Mouse (Mus musculus): ENCODE results near the gene Arid5b. TPM values are rescaled to one million over a fixed set of nuclear protein-coding genes. Genes with fewer than 3 reads are reported as not detected.

Gene Arid5b
- total and polyA plus RNA-seq, 2 experiments from 2014 or later: 11.4 to 14.5 TPM

- Histone ChIP-seq H3K36me3 (replicated peaks; ENCODE audit: control insufficient read depth, insufficient read depth, low read length) (peaks cover 8% of the 10 kb centered on the region; the same call in 1 of the 2 replicates), H3K4me1 (ENCODE audit: control insufficient read depth, insufficient read depth) (peaks cover 38% of the 10 kb centered on the region), H3K27ac (ENCODE audit: low read depth) (peak overlapping the region; percentile 68), H3K9me3 (replicated peaks; ENCODE audit: control insufficient read depth, low read length) (no peaks in the 10 kb centered on the region), H3K4me2 (ENCODE audit: low read depth, low read length) (no peak overlapping the region), H3K4me3 (ENCODE audit: low read depth, low read length) (no peak overlapping the region), H3K9ac (replicated peaks; ENCODE audit: low read depth, low read length) (no peak overlapping the region), H3K27me3 (ENCODE audit: control insufficient read depth, insufficient read depth, low read length) (no peaks in the 10 kb centered on the region)
- TF ChIP-seq CTCF (IDR thresholded peaks at IDR 0.05; ENCODE audit: low read depth): no peak
- no peak for TF ChIP-seq EP300 (IDR thresholded peaks at IDR 0.05; ENCODE audit: low read depth)
- no peak for ATAC-seq (ENCODE audit: insufficient read depth, low read depth)
- DNase-seq (ENCODE audit: low spot score): no peak
- 52% methylated on average over 9 of the region's 9 CpGs for WGBS
Measured at GRCm38 (mm10) chr10:68106351-68106950, 172.1 kb downstream of the Arid5b start.

GRCm38 (mm10) chr10:68104881-68105781 lies 173.4 kb downstream of the Arid5b start:
- Histone ChIP-seq H3K36me3 (replicated peaks; ENCODE audit: control insufficient read depth, insufficient read depth, low read length) (peaks cover 20% of the 10 kb centered on the region), H3K9me3 (replicated peaks; ENCODE audit: control insufficient read depth, low read length) (no peaks in the 10 kb centered on the region), H3K27ac (ENCODE audit: low read depth) (peak overlapping the region; percentile 68), H3K4me1 (ENCODE audit: control insufficient read depth, insufficient read depth) (peaks cover 38% of the 10 kb centered on the region), H3K4me3 (ENCODE audit: low read depth, low read length) (no peak overlapping the region), H3K4me2 (ENCODE audit: low read depth, low read length) (no peak overlapping the region), H3K9ac (replicated peaks; ENCODE audit: low read depth, low read length) (no peak overlapping the region), H3K27me3 (ENCODE audit: control insufficient read depth, insufficient read depth, low read length) (no peaks in the 10 kb centered on the region)
- peak; percentile 34; the same call in 1 of the 2 replicates for ATAC-seq (ENCODE audit: insufficient read depth, low read depth)
- TF ChIP-seq EP300 (IDR thresholded peaks at IDR 0.05; ENCODE audit: low read depth): peak; percentile 22; the same call in 1 of the 2 replicates
- no peak for TF ChIP-seq CTCF (IDR thresholded peaks at IDR 0.05; ENCODE audit: low read depth)
- WGBS: 49% methylated on average over 14 of the region's 14 CpGs
- no peak for DNase-seq (ENCODE audit: low spot score)

- H3K4me3 ChIP-seq (ENCODE audit: low read depth, low read length): no peak overlapping the region
- TF ChIP-seq EP300 (IDR thresholded peaks at IDR 0.05; ENCODE audit: low read depth) (no peak), CTCF (IDR thresholded peaks at IDR 0.05; ENCODE audit: low read depth) (no peak)
- peaks cover 24% of the 10 kb centered on the region for H3K36me3 ChIP-seq (replicated peaks; ENCODE audit: control insufficient read depth, insufficient read depth, low read length)
- no peak overlapping the region for H3K4me2 ChIP-seq (ENCODE audit: low read depth, low read length)
- H3K4me1 ChIP-seq (ENCODE audit: control insufficient read depth, insufficient read depth): peaks cover 38% of the 10 kb centered on the region
- ATAC-seq (ENCODE audit: insufficient read depth, low read depth) (peak; percentile 28; the same call in 1 of the 2 replicates), DNase-seq (ENCODE audit: low spot score) (no peak)
- WGBS: 0% methylated on average over 2 of the region's 2 CpGs
- peak overlapping the region; percentile 68 for H3K27ac ChIP-seq (ENCODE audit: low read depth)
- no peak overlapping the region for H3K9ac ChIP-seq (replicated peaks; ENCODE audit: low read depth, low read length)
- no peaks in the 10 kb centered on the region for H3K9me3 ChIP-seq (replicated peaks; ENCODE audit: control insufficient read depth, low read length)
- H3K27me3 ChIP-seq (ENCODE audit: control insufficient read depth, insufficient read depth, low read length): no peaks in the 10 kb centered on the region
Measured at GRCm38 (mm10) chr10:68104481-68104880, 174.1 kb downstream of the Arid5b start.

- ATAC-seq (ENCODE audit: insufficient read depth, low read depth) (no peak), DNase-seq (ENCODE audit: low spot score) (no peak)
- Histone ChIP-seq H3K9me3 (replicated peaks; ENCODE audit: control insufficient read depth, low read length) (no peaks in the 10 kb centered on the region), H3K36me3 (replicated peaks; ENCODE audit: control insufficient read depth, insufficient read depth, low read length) (peaks cover 21% of the 10 kb centered on the region), H3K27ac (ENCODE audit: low read depth) (peak overlapping the region; percentile 68), H3K4me2 (ENCODE audit: low read depth, low read length) (no peak overlapping the region), H3K4me3 (ENCODE audit: low read depth, low read length) (no peak overlapping the region), H3K4me1 (ENCODE audit: control insufficient read depth, insufficient read depth) (peaks cover 38% of the 10 kb centered on the region), H3K9ac (replicated peaks; ENCODE audit: low read depth, low read length) (no peak overlapping the region), H3K27me3 (ENCODE audit: control insufficient read depth, insufficient read depth, low read length) (no peaks in the 10 kb centered on the region)
- no peak for TF ChIP-seq EP300 (IDR thresholded peaks at IDR 0.05; ENCODE audit: low read depth)
- no peak for TF ChIP-seq CTCF (IDR thresholded peaks at IDR 0.05; ENCODE audit: low read depth)
- 21% methylated on average over 5 of the region's 5 CpGs for WGBS
Measured at GRCm38 (mm10) chr10:68103988-68104387, 174.6 kb downstream of the Arid5b start.

GRCm38 (mm10) chr10:68103078-68103855 lies 175.3 kb downstream of the Arid5b start:
- DNase-seq (ENCODE audit: low spot score) (no peak), ATAC-seq (ENCODE audit: insufficient read depth, low read depth) (no peak)
- TF ChIP-seq EP300 (IDR thresholded peaks at IDR 0.05; ENCODE audit: low read depth): no peak
- TF ChIP-seq CTCF (IDR thresholded peaks at IDR 0.05; ENCODE audit: low read depth): no peak
- H3K4me3 ChIP-seq (ENCODE audit: low read depth, low read length): no peak overlapping the region
- no peaks in the 10 kb centered on the region for H3K9me3 ChIP-seq (replicated peaks; ENCODE audit: control insufficient read depth, low read length)
- 69% methylated on average over 6 of the region's 6 CpGs for WGBS
- peaks cover 38% of the 10 kb centered on the region for H3K4me1 ChIP-seq (ENCODE audit: control insufficient read depth, insufficient read depth)
- no peak overlapping the region for H3K9ac ChIP-seq (replicated peaks; ENCODE audit: low read depth, low read length)
- peak overlapping the region; percentile 68 for H3K27ac ChIP-seq (ENCODE audit: low read depth)
- no peak overlapping the region for H3K4me2 ChIP-seq (ENCODE audit: low read depth, low read length)
- peaks cover 20% of the 10 kb centered on the region for H3K36me3 ChIP-seq (replicated peaks; ENCODE audit: control insufficient read depth, insufficient read depth, low read length)
- no peaks in the 10 kb centered on the region for H3K27me3 ChIP-seq (ENCODE audit: control insufficient read depth, insufficient read depth, low read length)

Measured in heart, postnatal 0 days (tissue).